Mouse (Mus musculus): Measurements from ENCODE around the gene Neo1.

DNA sequence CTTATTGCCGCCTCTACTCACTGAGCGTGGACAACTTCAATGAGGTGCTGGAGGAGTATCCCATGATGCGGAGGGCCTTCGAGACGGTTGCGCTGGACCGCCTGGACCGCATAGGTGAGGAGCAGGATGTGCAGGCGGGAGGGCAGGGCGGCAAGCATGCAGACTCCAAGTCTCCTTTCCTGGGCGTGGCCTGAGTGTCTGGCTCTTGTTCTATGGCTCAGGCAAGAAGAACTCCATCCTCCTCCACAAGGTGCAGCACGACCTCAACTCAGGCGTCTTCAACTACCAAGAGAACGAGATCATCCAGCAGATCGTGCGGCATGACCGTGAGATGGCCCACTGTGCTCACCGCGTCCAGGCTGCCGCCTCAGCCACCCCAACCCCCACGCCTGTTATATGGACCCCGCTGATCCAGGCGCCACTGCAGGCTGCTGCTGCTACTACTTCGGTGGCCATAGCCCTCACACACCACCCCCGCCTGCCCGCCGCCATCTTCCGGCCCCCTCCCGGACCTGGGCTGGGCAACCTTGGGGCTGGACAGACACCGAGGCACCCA, 177.1 kb downstream of the Neo1 start:
- no peak for TF ChIP-seq CTCF (IDR thresholded peaks at IDR 0.05; ENCODE audit: borderline replicate concordance, control insufficient read depth, extremely low read depth, insufficient read depth, low read length, poor library complexity)
- no peak for TF ChIP-seq POLR2A (IDR thresholded peaks at IDR 0.05; ENCODE audit: control insufficient read depth, extremely low read depth, insufficient read depth, low read length, poor library complexity)
